Mouse (Mus musculus) kidney, postnatal 0 days (tissue): ENCODE measurements around the gene Tcf25. TPM values are rescaled to one million over a fixed set of nuclear protein-coding genes. Genes with fewer than 3 reads are reported as not detected.

Experiments
- ATAC-seq: fragments of 200-750 bp; cut with Nextera tagmentation; replicated peaks from 2 replicates; pipeline ENCODE4 v1.8.0; 2017; ENCODE audit warnings: low read depth, moderate number of reproducible peaks, moderate TSS enrichment, moderate library complexity; ENCODE audit not compliant: low FRiP score
- DNase-seq: peaks from one replicate; pipeline ENCODE4 v3.0.0-alpha.2; 2016; ENCODE audit warnings: low spot score
- H3K27ac ChIP-seq: fragments of 300-500 bp; sonication (generic); 2 replicates; pipeline ENCODE4 v1.5.1; 2014; ENCODE audit warnings: mild to moderate bottlenecking
- H3K27me3 ChIP-seq: fragments of 300-500 bp; sonication (generic); 2 replicates; pipeline ENCODE4 v1.6.1; 2014; ENCODE audit warnings: low read length, mixed read lengths; ENCODE audit not compliant: insufficient read depth
- H3K36me3 ChIP-seq: fragments of 300-500 bp; sonication (generic); 2 replicates; pipeline ENCODE4 v1.6.1; 2014; ENCODE audit warnings: low read length, mixed read lengths; ENCODE audit not compliant: insufficient read depth
- H3K4me1 ChIP-seq: fragments of 300-500 bp; sonication (generic); replicated peaks from 2 replicates; pipeline ENCODE4 v1.6.1; 2014; ENCODE audit warnings: antibody characterized with exemption, low read length, mixed read lengths; ENCODE audit not compliant: insufficient read depth
- H3K4me2 ChIP-seq: fragments of 300-500 bp; sonication (generic); 2 replicates; pipeline ENCODE4 v1.6.1; 2014; ENCODE audit warnings: mild to moderate bottlenecking, low read length, moderate library complexity, mixed read lengths
- H3K4me3 ChIP-seq: fragments of 300-500 bp; sonication (generic); replicated peaks from 2 replicates; pipeline ENCODE4 v1.5.1; 2014; ENCODE audit warnings: low read depth, low read length
- H3K9ac ChIP-seq: fragments of 300-500 bp; sonication (generic); 2 replicates; pipeline ENCODE4 v1.6.1; 2014; ENCODE audit warnings: low read depth, low read length
- H3K9me3 ChIP-seq: fragments of 300-500 bp; sonication (generic); replicated peaks from 2 replicates; pipeline ENCODE4 v1.6.1; 2016; ENCODE audit warnings: low read length, inconsistent platforms, mixed read lengths
- CTCF ChIP-seq: IDR thresholded peaks from 2 replicates; pipeline ENCODE4 v1.5.1; 2016; ENCODE audit warnings: antibody characterized with exemption, low read depth, mild to moderate bottlenecking, moderate library complexity
- WGBS: fragments of 180-500 bp; shearing (Covaris S2); extraction: QIAGEN DNeasy Blood & Tissue Kit; methylation state at CpG from one replicate; pipeline ENCODE4 v1.1.7; 2014; 5-methylcytosine and 5-hydroxymethylcytosine counted together
- polyA plus RNA-seq: library from polyadenylated mRNA; unstranded; fragments of >200 nt; fragmentation: Nextera tagmentation; extraction: Ambion mirVana; gene quantifications from 2 replicates; pipeline ENCODE4 v1.2.1, GENCODE M21; 2015

Tcf25 gene
- polyA plus RNA-seq, 1 experiment from 2014 or later: 170 TPM

DNA sequence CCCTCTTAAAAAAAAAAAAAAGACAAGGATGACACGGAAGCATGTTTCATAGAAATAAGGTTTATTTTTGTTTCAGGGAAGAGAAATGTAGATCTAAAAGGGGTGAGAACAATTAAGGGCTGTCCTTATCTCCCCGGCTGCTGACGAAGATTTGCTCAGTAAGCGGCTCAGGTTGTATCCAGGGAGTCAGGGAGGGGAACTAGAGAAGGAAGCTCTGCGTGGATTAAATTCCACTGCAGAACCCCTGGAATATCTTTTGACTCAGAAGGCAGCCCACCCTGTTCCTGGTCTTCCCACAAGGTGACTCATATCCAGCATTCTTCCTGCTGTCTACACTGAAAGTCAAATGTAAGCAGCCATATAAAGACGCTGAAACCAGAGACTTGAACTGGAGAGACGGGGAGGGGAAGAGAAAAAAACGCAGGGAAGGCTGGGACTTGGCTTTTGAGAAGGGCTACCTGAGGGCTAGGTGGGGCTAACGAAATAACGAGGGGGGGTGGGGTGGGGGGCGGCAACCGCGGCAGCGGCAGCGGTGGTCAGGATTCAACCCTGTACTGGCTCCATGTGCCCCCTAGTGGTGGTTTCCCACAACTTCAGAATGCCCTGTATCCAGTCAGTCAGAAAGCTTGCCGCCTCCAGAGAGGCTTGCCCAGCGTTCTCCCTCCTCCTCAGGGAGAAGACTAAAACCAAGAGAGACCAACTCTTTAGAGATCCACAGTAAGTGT is 48.7 kb downstream of the Tcf25 start:
- no peaks in the 10 kb centered on the region for H3K27me3 ChIP-seq
- H3K27ac ChIP-seq: no peak overlapping the region
- 15% methylated on average over 17 of the region's 17 CpGs for WGBS
- ATAC-seq (no peak), DNase-seq (peak; percentile 71)
- H3K4me3 ChIP-seq: 0 out of 2 replicates have a peak overlapping the region, but pooled peaks have one; percentile 13
- peak; percentile 69 for TF ChIP-seq CTCF
- no peaks in the 10 kb centered on the region for H3K36me3 ChIP-seq
- H3K4me1 ChIP-seq: no peaks in the 10 kb centered on the region; the same call in 1 of the 2 replicates
- H3K9me3 ChIP-seq: peaks cover 7% of the 10 kb centered on the region
- H3K9ac ChIP-seq: 0 out of 2 replicates have a peak overlapping the region, but pooled peaks have one; percentile 10
- peak overlapping the region; percentile 44 for H3K4me2 ChIP-seq

- no peaks in the 10 kb centered on the region for H3K27me3 ChIP-seq
- no peak for DNase-seq
- H3K4me2 ChIP-seq: peak overlapping the region; percentile 44
- no peak for TF ChIP-seq CTCF
- 16% methylated on average over 3 of the region's 3 CpGs for WGBS
- H3K36me3 ChIP-seq: no peaks in the 10 kb centered on the region
- no peak for ATAC-seq
- H3K27ac ChIP-seq: no peak overlapping the region
- no peak overlapping the region for H3K4me3 ChIP-seq
- no peak overlapping the region for H3K9ac ChIP-seq
- no peaks in the 10 kb centered on the region; the same call in 1 of the 2 replicates for H3K4me1 ChIP-seq
- peaks cover 11% of the 10 kb centered on the region for H3K9me3 ChIP-seq
Measured at GRCm38 (mm10) chr8:123422781-123423159, 49.2 kb downstream of the Tcf25 start.

GRCm38 (mm10) chr8:123423441-123423840 is 49.9 kb downstream of the Tcf25 start, which contains the start of gene Def8:
Def8 (plus strand) TSS chr8:123423527.
- WGBS: 60% methylated on average over 7 of the region's 7 CpGs
- TF ChIP-seq CTCF: no peak

GRCm38 (mm10) chr8:123426511-123427509 is 53.3 kb downstream of the Tcf25 start:
- no peaks in the 10 kb centered on the region for H3K36me3 ChIP-seq
- H3K4me2 ChIP-seq: no peak overlapping the region
- ATAC-seq (no peak), DNase-seq (no peak)
- 98% methylated on average over 27 of the region's 27 CpGs for WGBS
- H3K4me3 ChIP-seq: no peak overlapping the region
- no peaks in the 10 kb centered on the region for H3K27me3 ChIP-seq
- H3K4me1 ChIP-seq: no peaks in the 10 kb centered on the region; the same call in 1 of the 2 replicates
- H3K9ac ChIP-seq: no peak overlapping the region
- no peak overlapping the region for H3K27ac ChIP-seq
- peaks cover 23% of the 10 kb centered on the region for H3K9me3 ChIP-seq
- no peak for TF ChIP-seq CTCF

More at GRCm38 (mm10) chr8:123423441-123423840, 49.9 kb downstream of the Tcf25 start, which contains the start of gene Def8:
- H3K36me3 ChIP-seq: no peaks in the 10 kb centered on the region
- H3K9ac ChIP-seq: 0 out of 2 replicates have a peak within 1 kb of the TSS, but pooled peaks have one; percentile 10
- H3K4me2 ChIP-seq: peak within 1 kb of the TSS; percentile 44
- H3K27me3 ChIP-seq: no peaks in the 10 kb centered on the region
- ATAC-seq (no peak; the same call in 1 of the 2 replicates), DNase-seq (no peak)
- 0 out of 2 replicates have a peak within 1 kb of the TSS, but pooled peaks have one; percentile 13 for H3K4me3 ChIP-seq
- peaks cover 18% of the 10 kb centered on the region for H3K9me3 ChIP-seq
- H3K4me1 ChIP-seq: no peaks in the 10 kb centered on the region; the same call in 1 of the 2 replicates
- H3K27ac ChIP-seq: no peak within 1 kb of the TSS

GRCm38 (mm10) chr8:123427639-123428275 is 54.2 kb downstream of the Tcf25 start:
- no peaks in the 10 kb centered on the region for H3K4me1 ChIP-seq
- no peak overlapping the region for H3K27ac ChIP-seq
- TF ChIP-seq CTCF: no peak
- no peak overlapping the region for H3K4me3 ChIP-seq
- H3K9ac ChIP-seq: no peak overlapping the region
- no peak for ATAC-seq
- no peak for DNase-seq
- H3K27me3 ChIP-seq: no peaks in the 10 kb centered on the region
- H3K36me3 ChIP-seq: no peaks in the 10 kb centered on the region
- peaks cover 23% of the 10 kb centered on the region for H3K9me3 ChIP-seq
- no peak overlapping the region for H3K4me2 ChIP-seq
- 97% methylated on average over 24 of the region's 24 CpGs for WGBS
